Mouse (Mus musculus): ENCODE measurements at regions not wholly inside any gene's neighbourhood (a gene's known extent, or its start where the extent isn't known, plus 50 kb on each side); places are given as distances from the start of the nearest gene placed in this dataset.

GRCm38 (mm10) chr1:184298701-184299100, 264.6 kb upstream of the 1700056E22Rik start:
- TF ChIP-seq ZC3H11A (IDR thresholded peaks at IDR 0.05; ENCODE audit: borderline replicate concordance, low read depth, low read length) (no peak), CHD2 (IDR thresholded peaks at IDR 0.05; ENCODE audit: low read depth, low read length) (no peak), ZNF384 (IDR thresholded peaks at IDR 0.05; ENCODE audit: low read depth, low read length) (no peak), MAFK (IDR thresholded peaks at IDR 0.05; ENCODE audit: insufficient read depth, low read depth, low read length) (no peak)
